Mouse (Mus musculus) limb, embryonic 14.5 days (tissue): Measurements from ENCODE around the gene Poc1a. TPM values are rescaled to one million over a fixed set of nuclear protein-coding genes. Genes with fewer than 3 reads are reported as not detected.
A peak's percentile ranks its signal among the peaks of the same experiment; 100 is the strongest.

ENCODE experiments used
- ATAC-seq: fragments of 200-750 bp; cut with Nextera tagmentation; 2 replicates; pipeline ENCODE4 v1.8.0; 2017; ENCODE audit warnings: low read depth, moderate number of reproducible peaks, moderate TSS enrichment; ENCODE audit not compliant: low FRiP score
- DNase-seq: peaks from one replicate; pipeline ENCODE4 v3.0.0-alpha.2; 2015; ENCODE audit warnings: low spot score
- H3K27ac ChIP-seq: fragments of 300-500 bp; sonication (generic); replicated peaks from 2 replicates; pipeline ENCODE4 v1.5.1; 2014; ENCODE audit warnings: low read depth, mild to moderate bottlenecking, low read length, moderate library complexity, mixed read lengths
- H3K27me3 ChIP-seq: fragments of 300-500 bp; sonication (generic); 2 replicates; pipeline ENCODE4 v1.6.1; 2014; ENCODE audit warnings: low read length, mixed read lengths; ENCODE audit not compliant: control insufficient read depth, insufficient read depth
- H3K36me3 ChIP-seq: fragments of 300-500 bp; sonication (generic); 2 replicates; pipeline ENCODE4 v1.6.1; 2014; ENCODE audit warnings: mild to moderate bottlenecking, low read length, moderate library complexity, mixed read lengths; ENCODE audit not compliant: control insufficient read depth, insufficient read depth
- H3K4me1 ChIP-seq: fragments of 300-500 bp; sonication (generic); 2 replicates; pipeline ENCODE4 v1.6.1; 2014; ENCODE audit warnings: antibody characterized with exemption, low read length, mixed read lengths; ENCODE audit not compliant: control insufficient read depth, insufficient read depth
- H3K4me2 ChIP-seq: fragments of 300-500 bp; sonication (generic); replicated peaks from 2 replicates; pipeline ENCODE4 v1.6.1; 2014; ENCODE audit warnings: low read depth, mild to moderate bottlenecking, low read length, moderate library complexity; ENCODE audit not compliant: severe bottlenecking
- H3K4me3 ChIP-seq: fragments of 300-500 bp; sonication (generic); replicated peaks from 2 replicates; pipeline ENCODE4 v1.5.1; 2014; ENCODE audit warnings: low read length
- H3K9ac ChIP-seq: fragments of 300-500 bp; sonication (generic); 2 replicates; pipeline ENCODE4 v1.6.1; 2014; ENCODE audit warnings: mild to moderate bottlenecking, low read depth, low read length, moderate library complexity; ENCODE audit not compliant: severe bottlenecking
- H3K9me3 ChIP-seq: fragments of 300-500 bp; sonication (generic); 2 replicates; pipeline ENCODE4 v1.6.1; 2016; ENCODE audit warnings: low read length; ENCODE audit not compliant: control insufficient read depth
- POLR2A ChIP-seq: fragments of 200-500 bp; IDR thresholded peaks from 2 replicates; pipeline ENCODE4 v1.8.0; 2012; ENCODE audit warnings: inconsistent platforms, mild to moderate bottlenecking, moderate library complexity, borderline replicate concordance; ENCODE audit not compliant: insufficient read depth, insufficient read length; ENCODE audit errors: extremely low read depth
- WGBS: fragments of 180-500 bp; shearing (Covaris S2); extraction: QIAGEN DNeasy Blood & Tissue Kit; methylation state at CpG from one replicate; pipeline ENCODE4 v1.1.7; 2014; 5-methylcytosine and 5-hydroxymethylcytosine counted together
- polyA plus RNA-seq, 2 experiments: library from polyadenylated mRNA; depleted of rRNA in 1 of 2; stranded (reverse) in 1 of 2; unstranded in 1 of 2; fragments of >200 nt; fragmentation: Nextera tagmentation in 1 of 2; extraction: Ambion mirVana in 1 of 2; gene quantifications; 2 replicates each; pipeline versions ENCODE4 v1.2.1 to v1.2.3; 2012 to 2014

The Poc1a gene
- polyA plus RNA-seq (2012; rRNA removed) = 20.1 and 25.9 TPM in 2 replicates
- polyA plus RNA-seq (2014; fragmentation: Nextera tagmentation; extraction: Ambion mirVana) = 17.4 and 20.2 TPM in 2 replicates

DNA sequence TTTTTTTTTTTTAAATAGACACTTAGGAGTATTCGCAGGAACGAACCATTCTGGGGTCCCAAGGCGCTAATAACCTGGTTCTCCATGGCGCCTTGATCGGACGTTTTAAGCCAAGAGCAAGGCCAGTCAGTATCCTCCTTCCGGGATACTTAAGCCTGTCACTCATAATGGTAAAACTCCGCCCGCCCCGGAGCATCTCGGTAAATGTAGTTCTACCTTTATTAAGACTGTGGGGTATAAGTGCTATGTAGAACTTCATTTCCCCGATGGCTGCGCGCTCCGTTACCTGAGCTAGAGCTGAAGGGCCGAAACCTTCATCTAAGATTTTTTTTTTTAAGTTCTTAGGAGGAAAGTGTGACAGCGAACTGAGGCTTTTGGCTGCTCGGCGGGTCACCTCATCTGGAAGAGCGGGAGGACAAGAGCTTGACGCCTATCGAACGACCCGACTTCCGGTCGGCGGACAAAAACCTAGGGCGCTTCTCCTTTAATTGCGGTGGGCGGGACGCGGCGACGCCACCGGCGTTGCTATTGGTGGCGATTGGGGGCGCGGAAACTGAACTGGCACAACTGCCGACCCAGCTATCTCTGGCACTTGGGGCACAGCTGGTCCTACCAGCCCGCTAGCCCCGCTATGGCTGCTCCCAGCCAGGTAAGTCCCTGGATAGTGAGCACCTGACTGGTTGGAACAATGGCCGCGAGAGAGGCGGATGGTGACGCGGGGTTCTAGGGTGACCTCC is at the start of gene Poc1a:
Gene Poc1a (plus strand): TSS at position 254 of the 737 bp plus-strand sequence.
- peak within 1 kb of the TSS; percentile 65 for H3K27ac ChIP-seq
- no peak for TF ChIP-seq POLR2A
- DNase-seq (peak; percentile 98), ATAC-seq (peak; percentile 96)
- no peaks in the 10 kb centered on the region for H3K27me3 ChIP-seq
- under 1% methylated on average over 47 of the region's 47 CpGs for WGBS
- peaks cover 9% of the 10 kb centered on the region; the same call in 1 of the 2 replicates for H3K4me1 ChIP-seq
- H3K36me3 ChIP-seq = peaks cover 7% of the 10 kb centered on the region; the same call in 1 of the 2 replicates
- peak within 1 kb of the TSS; percentile 91 for H3K4me2 ChIP-seq
- H3K9me3 ChIP-seq = no peaks in the 10 kb centered on the region
- H3K9ac ChIP-seq = peak within 1 kb of the TSS; percentile 56
- H3K4me3 ChIP-seq = peak within 1 kb of the TSS; percentile 61

DNA sequence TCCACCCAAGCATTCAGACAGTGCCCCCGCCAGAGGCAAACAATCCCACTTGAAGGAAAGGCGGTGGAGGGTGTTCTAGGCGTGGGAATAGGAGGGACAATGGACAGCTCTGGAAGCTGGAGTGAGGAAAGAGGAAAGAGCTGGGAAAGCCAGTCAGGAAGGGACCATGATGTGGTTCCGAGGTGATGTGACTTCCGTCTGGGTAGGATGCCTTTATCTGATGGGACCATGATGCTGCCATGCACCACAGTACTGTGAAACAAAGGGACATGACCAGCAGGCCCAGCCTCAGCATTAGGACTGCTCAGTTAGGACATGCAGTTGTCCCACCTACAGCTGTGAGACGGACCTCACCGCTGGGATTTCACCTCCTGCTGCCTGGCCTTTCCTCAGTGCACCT is 49.6 kb upstream of the Poc1a start:
- 79% methylated on average over 7 of the region's 7 CpGs for WGBS
- Histone ChIP-seq H3K4me2 (no peak overlapping the region), H3K9ac (no peak overlapping the region), H3K27ac (no peak overlapping the region), H3K27me3 (no peaks in the 10 kb centered on the region), H3K4me1 (peaks cover 3% of the 10 kb centered on the region), H3K36me3 (peaks cover 40% of the 10 kb centered on the region), H3K9me3 (no peaks in the 10 kb centered on the region), H3K4me3 (no peak overlapping the region)
- DNase-seq (no peak), ATAC-seq (no peak)
- TF ChIP-seq POLR2A = no peak

GRCm38 (mm10) chr9:106231816-106232215 is 49.0 kb upstream of the Poc1a start:
- no peaks in the 10 kb centered on the region for H3K4me1 ChIP-seq
- H3K9me3 ChIP-seq = no peaks in the 10 kb centered on the region
- H3K4me3 ChIP-seq = no peak overlapping the region
- 85% methylated on average over 4 of the region's 4 CpGs for WGBS
- no peak overlapping the region for H3K27ac ChIP-seq
- H3K36me3 ChIP-seq = peaks cover 46% of the 10 kb centered on the region
- H3K27me3 ChIP-seq = no peaks in the 10 kb centered on the region
- no peak for ATAC-seq
- H3K9ac ChIP-seq = no peak overlapping the region
- TF ChIP-seq POLR2A = no peak
- no peak for DNase-seq
- H3K4me2 ChIP-seq = no peak overlapping the region

GRCm38 (mm10) chr9:106232956-106233355 is 47.9 kb upstream of the Poc1a start:
- Histone ChIP-seq H3K27ac (no peak overlapping the region), H3K9me3 (no peaks in the 10 kb centered on the region), H3K4me1 (no peaks in the 10 kb centered on the region), H3K27me3 (no peaks in the 10 kb centered on the region), H3K4me2 (no peak overlapping the region), H3K4me3 (no peak overlapping the region), H3K36me3 (peaks cover 57% of the 10 kb centered on the region), H3K9ac (no peak overlapping the region)
- 86% methylated on average over 3 of the region's 3 CpGs for WGBS
- DNase-seq (no peak), ATAC-seq (no peak)
- no peak for TF ChIP-seq POLR2A

GRCm38 (mm10) chr9:106233953-106234352 is 46.9 kb upstream of the Poc1a start:
- Histone ChIP-seq H3K27ac (no peak overlapping the region), H3K9ac (no peak overlapping the region), H3K4me3 (no peak overlapping the region), H3K27me3 (no peaks in the 10 kb centered on the region), H3K9me3 (no peaks in the 10 kb centered on the region), H3K36me3 (peaks cover 67% of the 10 kb centered on the region), H3K4me1 (no peaks in the 10 kb centered on the region), H3K4me2 (no peak overlapping the region)
- no peak for ATAC-seq
- WGBS = 77% methylated on average over 6 of the region's 6 CpGs
- no peak for DNase-seq
- TF ChIP-seq POLR2A = no peak
